Mouse (Mus musculus): Measurements from ENCODE around the gene Gpr21.
"Not testable (repeated sequence)": the region's sequence is repeated elsewhere in the genome, so short reads cannot be mapped to it uniquely, and the experiment has no call there.

Gene Gpr21

DNA sequence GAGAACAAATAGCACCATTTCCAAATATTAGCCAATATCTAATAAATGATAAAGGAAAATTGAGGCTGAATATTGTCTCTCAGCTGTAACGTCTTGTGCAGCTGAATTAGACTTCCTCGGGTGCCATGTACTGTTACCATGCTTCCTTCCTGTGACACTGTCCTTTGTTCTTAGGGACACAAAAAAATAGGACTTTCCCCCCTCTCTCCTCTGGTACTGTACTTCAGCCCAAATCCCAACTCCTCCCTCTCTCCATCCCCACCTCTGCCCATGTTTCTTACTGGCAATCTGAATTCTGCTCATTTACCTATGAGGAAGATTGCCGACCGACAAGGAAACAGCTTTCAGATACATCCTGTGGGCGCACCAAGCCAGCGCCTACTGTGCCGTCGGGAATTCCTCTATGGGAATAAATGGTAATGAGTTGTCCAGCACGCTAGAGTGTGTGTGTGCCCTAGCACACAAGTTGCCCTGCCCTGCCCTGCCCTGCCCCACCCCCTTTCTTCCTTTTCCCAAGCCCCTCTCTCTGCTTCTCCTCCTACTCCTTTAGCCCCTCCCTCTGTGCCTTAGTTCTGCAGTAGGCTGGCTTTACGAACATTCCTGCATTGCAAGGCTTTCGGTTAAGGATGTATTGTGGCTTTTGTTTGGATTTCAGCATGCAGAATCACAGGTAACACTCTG lies at the start of gene Gpr21:
Gpr21 (plus strand) TSS at position 303 of the 681 bp plus-strand sequence.
- DNase-seq: no peak

DNA sequence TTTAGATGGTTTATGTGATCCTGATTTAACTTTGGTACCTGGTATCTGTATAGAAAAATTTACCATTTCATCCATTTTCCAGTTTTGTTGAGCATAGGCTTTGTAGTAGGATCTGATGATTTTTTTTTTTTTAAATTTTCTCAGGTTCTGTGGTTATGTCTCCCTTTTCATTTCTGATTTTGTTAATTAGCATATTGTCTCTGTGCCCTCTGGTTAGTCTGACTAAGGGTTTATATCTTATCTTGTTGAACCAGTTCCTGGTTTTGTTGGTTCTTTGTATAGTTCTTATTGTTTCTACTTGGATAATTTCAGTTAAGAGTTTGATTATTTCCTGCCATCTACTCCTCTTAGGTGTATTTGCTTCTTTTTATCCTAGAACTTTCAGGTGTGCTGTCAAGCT lies 36.6 kb upstream of the Gpr21 start:
- no peak for DNase-seq

DNA sequence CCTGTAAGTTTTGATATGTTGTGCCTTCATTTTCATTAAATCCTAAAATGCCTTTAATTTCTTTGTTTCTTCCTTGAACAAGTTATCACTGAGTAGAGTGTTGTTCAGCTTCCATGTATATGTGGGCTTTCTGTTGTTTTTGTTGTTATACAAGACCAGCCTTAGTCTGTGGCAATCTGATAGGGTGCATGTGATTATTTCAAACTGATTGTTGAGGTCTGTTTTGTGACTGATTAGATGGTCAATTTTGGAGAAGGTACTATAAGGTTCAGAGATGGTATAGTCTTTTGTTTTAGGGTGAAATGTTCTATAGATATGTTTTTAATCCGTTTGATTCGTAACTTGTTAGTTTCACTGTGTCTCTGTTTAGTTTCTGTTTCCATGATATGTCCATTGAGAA lies 36.1 kb upstream of the Gpr21 start:
- DNase-seq: no peak

DNA sequence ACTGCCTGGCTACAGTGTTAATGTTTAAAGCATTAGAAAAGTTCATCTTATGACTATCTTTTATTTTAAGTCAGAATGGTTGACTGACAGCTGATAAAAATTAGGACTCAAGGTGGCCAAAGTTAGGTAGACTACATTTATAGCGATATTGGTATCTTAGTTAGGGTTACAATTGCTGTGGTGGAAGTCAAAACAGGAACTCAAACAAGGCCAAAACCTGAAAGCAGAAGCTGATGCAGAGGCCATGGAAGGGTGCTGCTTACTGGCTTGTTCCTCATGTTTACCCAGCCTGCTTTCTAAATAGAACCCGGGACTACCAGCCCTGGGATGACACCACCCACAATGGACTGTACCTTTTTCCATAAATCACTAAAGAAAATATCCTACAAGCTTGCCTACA lies 32.0 kb upstream of the Gpr21 start:
- DNase-seq: no peak

DNA sequence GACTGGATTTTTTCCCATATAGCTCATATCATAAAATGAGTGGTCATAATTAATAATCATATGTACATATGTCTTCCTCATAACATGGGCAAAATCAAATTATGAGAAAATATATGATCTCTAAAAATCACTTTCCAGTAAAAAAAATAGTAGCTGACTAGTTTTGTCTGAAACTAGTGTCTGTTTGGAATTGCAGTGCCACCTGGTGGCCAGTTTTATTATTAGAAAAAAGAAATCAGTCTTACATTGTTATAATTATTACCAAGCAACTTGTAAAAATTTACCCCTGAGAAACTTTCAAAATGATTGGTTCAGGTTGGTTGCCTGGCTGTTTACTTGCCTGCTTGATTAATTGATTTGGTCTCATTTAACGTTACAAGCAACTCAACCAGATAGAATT lies 30.8 kb upstream of the Gpr21 start:
- peak; percentile 55 for DNase-seq

DNA sequence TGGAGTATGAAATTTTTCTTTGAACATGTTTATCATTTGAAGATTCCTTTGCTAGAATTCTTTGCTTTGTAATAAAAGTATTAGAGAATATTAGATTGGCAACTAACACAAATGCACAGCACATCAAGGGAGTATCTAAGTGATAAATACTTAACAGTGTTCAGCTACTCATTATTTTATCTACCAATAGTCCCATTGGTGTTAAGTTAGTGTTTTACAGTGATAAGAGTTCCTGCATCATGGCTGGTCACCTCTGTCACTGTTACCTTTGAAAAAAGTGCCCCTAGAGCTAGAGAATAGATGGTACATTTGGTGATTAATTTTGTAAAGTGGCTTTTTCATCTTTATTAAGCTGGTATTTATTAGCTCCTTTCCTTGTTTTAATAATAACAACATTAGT lies 29.7 kb upstream of the Gpr21 start:
- no peak for DNase-seq

DNA sequence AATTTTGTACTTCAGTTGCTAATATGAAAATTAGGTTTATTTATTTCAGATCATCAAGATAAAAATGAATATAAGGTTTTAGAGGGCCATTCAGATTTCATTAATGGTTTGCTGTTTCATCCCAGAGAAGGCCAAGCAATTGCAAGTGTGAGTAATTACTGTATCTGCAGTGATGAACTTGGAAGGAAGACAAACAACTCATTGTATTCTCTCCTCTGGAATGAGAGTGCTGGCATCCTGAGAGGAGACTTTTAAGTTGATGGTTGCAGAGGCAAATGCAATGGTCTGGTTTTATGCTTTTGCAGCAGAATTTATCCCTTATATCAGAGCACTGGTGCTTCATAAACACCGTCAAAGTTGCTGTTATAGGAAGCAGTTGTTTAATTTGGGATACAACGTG lies 27.2 kb upstream of the Gpr21 start:
- no peak for DNase-seq

DNA sequence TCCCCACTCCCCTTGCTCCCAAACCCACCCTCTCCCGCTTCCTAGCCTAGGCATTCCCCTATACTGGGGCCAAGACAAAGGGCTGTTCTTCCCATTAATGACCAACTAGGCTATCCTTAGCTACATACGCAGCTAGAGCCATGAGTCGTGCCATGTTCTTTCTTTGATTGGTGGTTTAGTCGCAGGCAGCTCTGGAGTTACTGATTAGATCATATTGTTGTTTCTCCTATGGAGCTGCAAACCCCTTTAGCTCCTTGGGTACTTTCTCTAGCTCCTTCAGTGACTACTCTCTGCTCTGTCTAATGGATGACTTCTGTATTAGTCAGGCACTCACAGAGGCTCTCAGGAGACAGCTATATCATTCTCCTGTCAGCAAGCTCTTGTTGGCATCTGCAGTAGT lies 18.8 kb upstream of the Gpr21 start:
- DNase-seq: no peak

DNA sequence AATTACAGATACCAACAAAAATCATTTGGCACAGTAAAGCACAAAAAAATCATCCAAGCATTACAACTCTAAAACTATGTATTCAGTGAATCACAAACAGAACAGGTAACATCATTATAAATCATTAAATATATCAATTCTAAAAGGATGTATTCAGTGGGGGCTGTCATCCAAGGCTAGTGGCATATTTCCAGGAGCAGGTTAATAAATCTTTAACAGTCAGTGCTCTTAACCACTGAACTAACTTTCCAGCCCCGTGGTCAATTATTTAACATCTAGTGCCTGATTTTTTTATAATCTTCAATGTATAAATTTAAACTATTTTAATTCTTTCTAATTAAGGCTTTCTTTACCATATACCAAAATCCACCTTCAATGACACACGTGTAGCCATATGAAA lies 10.3 kb upstream of the Gpr21 start:
- DNase-seq: not testable (repeated sequence)

DNA sequence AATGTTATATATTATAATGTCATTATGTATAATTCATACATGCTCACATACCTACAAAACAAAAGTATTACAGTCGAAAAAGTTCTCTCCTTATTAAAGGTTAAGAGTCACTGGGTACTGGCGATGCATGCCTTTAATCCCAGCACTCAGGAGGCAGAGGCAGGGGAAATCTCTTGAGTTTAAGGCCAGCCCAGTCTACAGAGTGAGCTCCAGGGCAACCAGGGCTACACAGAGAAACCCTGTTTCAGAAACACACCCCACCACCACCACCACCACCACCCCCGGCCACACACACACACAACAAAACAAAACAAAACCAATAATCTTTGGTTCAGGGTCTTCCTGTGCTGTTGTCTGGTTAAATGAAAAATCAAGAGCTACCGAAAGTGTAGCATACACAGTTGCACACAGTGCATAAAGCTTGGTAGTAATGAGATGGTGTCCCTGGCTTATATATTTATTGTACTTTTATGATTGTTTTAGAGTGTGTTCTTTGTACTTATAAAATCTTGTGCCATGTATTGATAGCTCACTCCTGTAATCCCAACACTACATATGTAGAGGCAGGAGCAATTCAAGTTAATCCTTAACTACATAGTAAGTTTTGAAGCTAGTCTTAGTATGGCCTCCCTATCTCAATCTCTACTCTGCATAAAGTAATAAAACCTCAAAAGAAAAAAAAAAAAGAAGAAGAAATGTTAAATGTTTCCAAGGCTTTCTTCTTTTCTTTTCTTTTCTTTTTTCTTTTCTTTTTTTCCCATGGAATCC lies 4.8 kb upstream of the Gpr21 start:
- no peak for DNase-seq

DNA sequence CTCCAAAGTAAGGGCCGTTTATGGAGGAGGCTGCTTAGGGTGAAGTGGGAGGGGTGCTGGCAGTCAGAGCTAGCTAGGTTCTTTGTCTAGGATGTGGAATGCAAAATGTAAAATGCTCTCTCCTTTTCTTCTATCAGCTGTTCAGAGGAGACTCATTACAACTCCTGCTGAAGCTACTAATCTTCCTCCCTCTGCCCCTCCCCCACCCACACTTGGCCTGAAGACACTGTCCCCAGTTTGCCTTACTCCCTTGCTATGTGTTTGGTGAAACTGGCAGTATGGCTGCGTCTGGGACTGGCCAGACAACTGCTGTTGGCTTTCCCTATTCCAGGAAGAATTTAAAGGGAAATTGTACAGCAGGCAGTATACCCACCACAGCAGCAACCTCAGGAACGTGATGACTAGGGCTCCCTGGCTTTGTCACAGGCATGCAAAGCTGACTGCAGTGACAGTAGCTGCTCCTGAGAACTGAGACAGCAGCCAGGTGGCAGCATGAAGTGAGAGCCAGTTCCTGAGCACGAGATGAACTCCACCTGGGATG lies 860 bp downstream of the Gpr21 start:
- DNase-seq: no peak

DNA sequence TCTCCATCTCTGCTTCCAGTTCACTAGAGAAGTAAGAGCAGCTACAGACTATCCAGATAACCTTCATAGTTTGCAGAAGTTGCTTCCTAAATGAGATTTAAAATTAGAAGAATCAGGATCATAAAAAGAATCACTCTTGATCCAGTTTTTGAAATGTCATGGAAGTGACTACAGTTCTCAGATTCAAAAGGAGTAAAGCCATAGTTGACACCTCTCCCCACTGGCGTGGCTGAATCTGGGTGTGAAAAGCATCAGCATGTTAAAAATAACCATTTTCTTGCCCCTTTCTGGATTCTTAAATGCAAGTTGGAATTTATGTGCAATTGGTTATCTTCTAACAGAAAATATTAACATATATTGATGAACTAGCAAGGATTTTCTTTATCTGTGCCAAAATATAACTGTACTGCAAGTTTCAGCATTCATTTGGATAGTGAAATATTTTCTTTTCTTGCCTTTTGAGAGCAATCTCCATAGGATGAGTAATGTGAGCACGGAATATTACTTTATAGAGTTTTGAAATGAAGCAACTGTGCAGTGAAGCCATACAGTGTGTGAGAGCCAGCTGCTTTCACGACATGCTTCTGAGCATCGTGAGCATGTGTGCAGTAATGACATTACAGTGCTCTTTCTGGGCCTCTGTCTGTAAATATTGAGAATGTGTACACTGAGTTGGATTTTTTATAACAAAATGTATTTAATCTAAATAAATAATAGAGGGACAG lies 2.6 kb downstream of the Gpr21 start:
- DNase-seq: no peak

DNA sequence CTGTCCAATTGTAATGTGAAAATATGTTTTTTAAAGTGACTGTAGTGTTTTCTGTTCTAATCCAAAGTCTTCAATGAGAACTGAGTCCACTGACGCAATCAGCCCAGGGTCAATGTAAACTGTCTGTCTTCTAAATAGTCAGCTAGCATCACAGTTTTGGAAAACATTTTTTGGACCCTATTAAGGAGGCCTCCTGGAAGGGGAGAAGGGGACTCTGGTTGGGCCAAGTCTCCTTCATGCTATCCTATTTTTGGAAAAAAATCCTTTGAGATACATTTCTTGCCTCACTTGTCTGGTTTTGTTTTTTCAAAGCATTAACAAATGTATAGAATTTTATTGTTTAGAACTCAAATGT lies 3.1 kb downstream of the Gpr21 start:
- no peak for DNase-seq

DNA sequence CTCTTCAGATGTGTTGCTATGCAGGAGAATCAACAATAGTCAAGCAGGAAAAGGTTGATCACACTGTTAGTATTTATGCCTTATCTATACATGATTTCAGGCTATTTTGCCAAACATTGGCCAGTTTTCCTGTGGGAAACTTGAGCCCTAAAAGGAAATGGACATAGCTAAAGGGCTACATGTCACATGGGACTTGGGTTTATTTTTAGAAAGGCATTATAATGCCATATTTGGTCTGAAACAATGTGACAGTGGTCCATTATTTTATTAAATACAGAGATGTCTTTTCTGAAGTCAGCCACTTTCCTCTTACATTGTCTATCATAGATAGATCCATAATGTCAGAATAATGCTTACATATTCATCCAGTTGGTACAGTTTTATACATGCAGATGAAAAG lies 11.5 kb downstream of the Gpr21 start:
- DNase-seq: no peak

DNA sequence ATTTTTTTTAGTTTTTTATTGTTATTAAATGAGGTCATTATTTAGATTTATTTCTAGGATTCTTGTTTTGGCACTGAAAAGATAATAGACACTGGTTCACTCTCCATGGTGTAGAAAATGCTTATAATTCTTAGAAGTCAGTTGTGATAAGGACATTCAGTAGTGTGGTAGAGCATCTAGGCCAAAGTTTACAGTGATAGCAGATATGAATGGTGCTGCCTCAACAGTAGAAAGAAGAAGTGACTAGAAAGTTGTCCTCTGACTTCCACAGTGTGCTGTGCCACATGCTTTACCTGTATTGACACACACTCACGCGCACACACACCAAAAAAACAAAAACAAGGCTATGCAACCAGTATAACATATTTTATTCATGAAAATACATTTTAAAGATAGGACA lies 13.3 kb downstream of the Gpr21 start:
- no peak for DNase-seq

DNA sequence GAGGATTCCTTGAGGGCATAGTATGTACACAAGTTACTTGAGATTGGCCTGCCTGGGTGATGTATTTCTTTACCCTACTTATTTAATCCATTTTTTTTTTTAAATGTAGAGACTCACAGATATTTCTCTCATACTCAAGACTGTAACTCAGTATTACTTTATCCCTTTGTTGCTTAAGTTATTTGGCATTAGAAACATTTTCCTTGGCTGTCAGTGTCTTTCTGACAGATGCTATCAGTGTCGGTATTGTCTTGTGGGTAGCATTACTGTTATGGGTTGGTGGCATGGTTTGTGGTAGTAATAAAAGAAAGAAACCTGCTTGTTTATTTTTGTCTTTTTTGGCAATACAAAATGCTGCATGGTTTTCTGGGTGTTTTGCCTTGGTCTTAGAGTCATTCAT lies 14.6 kb downstream of the Gpr21 start:
- DNase-seq: no peak

DNA sequence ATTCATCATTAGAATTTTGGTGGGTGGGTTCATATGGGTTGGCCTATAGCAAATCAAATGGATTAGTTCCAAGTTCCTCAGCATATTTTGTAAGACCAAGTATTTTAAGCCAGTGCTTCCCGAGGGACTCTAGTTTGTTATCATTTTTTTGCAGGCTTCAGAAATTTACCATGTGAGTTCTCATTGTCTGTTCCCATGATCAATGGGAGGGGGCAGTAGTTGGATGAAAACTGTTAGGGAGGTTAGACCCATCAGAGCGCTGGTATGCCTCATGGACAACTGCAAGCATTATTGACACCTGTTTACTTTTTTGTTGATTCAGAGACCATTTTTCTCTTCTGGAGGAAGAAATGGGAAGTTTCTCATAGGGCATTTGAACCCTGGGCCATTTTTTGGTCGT lies 15.5 kb downstream of the Gpr21 start:
- no peak for DNase-seq

DNA sequence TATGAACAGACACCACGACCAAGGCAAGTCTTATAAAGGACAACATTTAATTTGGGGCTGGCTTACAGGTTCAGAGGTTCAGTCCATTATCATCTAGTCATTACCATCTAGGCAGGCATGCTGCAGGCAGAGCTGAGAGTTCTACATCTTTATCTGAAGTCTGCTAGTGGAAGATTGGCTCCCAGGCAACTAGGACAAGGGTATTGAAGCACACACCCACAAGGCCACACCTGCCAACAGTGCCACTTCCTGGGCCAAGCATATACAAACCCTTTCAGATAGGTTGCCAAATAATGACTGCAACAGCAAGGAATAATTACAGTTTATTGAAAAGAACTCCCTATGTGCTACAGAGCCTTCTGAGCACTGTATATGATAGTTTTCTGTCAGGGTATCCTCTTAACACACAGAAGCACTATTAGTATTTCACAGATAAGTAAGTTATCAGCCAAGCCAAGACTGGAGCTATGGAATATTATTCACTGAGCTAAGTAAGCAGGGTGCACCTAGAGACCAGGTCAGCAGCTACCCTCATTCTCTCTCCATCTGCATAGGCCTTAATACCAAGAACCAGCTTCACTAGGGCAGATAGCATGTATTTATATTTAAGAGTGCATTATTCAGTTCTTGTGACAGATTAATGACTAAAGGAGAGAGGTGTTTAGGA lies 33.3 kb downstream of the Gpr21 start:
- DNase-seq: no peak

DNA sequence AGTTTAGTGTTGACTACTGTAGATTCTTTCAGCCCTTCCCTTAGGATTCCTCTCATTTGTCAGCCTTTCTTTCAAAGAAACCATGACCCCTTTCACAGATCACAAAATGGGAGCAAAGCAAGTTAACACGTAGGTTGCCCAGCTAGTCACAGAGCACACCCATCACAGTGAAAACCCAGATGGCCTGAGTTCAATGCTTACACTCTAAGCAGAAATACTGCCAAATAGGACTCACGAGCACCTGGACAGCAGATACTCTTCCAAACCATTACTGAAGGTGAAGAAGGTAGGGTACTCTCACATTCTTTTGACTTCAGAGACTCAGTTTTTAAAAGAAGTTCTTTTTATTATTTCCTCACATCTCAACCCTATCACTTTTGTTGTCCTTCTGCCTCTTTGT lies 40.2 kb downstream of the Gpr21 start:
- DNase-seq: no peak

DNA sequence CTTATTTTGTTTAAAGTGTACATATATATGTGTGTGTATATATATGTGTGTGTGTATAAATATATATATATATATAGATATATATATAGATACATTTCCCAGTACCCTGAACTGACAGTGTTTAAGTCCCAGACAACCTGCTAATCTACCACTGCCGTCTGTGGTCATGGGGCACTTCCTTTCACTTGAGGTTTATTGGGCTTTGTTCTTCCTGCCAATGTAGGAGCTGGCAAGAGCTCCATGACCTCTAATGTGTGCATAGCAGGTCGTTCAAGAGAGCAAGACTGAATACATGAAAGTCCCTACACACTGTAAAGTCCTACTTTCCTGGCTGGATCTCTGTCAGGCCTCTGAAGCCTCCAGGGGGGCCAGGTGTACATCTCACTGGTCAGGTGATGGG lies 49.4 kb downstream of the Gpr21 start:
- peak; percentile 19 for DNase-seq

DNA sequence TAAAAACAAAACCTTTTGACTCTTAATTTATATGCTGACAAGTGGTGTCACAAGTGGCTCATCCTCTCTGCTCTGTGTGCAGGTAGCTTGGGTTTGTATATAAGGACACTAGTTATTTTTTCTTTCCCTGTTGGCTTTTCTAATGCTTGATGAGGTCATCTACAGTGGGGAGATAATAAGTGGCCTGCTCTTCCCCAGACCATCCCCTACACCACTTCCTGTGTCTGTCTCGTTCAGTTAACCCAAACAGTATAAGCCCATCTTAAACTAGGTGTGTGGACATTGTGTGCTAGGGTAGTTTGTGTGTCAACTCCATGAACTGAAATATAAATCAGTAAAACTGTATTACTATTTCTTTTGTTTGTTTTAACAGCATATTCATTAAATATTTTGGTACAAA lies 49.9 kb downstream of the Gpr21 start:
- DNase-seq: no peak

DNA sequence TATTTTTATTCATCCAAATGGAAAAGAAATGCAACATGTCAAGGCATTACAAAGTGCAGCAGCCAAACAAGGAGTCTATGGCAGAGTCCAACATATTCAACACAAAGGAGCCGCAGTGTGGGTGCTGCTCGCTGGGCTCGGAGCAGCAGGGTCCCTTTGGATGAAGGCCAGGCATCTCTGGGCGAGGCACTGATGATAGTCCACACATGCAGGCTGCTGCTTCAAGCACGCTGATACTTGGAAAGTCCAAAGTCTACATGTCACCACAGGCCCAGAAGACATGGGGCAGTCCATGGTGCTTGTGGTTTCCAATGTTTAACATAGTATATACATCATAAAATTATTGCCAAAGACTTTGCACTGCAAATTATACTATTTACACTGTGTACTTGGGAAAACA lies 53.8 kb downstream of the Gpr21 start:
- DNase-seq: no peak
